Mouse (Mus musculus) embryonic facial prominence, embryonic 13.5 days (tissue): ENCODE measurements around the gene Diras2. TPM values are rescaled to one million over a fixed set of nuclear protein-coding genes. Genes with fewer than 3 reads are reported as not detected.

Experiments used
- ATAC-seq: fragments of 200-750 bp; cut with Nextera tagmentation; 2 replicates; pipeline ENCODE4 v1.8.0; 2017; ENCODE audit warnings: low read depth; ENCODE audit not compliant: insufficient number of reproducible peaks, insufficient read depth, low FRiP score, low TSS enrichment
- H3K27ac ChIP-seq: fragments of 300-500 bp; sonication (generic); 2 replicates; pipeline ENCODE4 v1.5.1; 2015; ENCODE audit warnings: moderate library complexity, mild to moderate bottlenecking, inconsistent platforms
- H3K27me3 ChIP-seq: fragments of 300-500 bp; sonication (generic); 2 replicates; pipeline ENCODE4 v1.6.1; 2015; ENCODE audit warnings: mild to moderate bottlenecking, inconsistent platforms
- H3K36me3 ChIP-seq: fragments of 300-500 bp; sonication (generic); 2 replicates; pipeline ENCODE4 v1.6.1; 2015; ENCODE audit warnings: mild to moderate bottlenecking, inconsistent platforms
- H3K4me1 ChIP-seq: fragments of 300-500 bp; sonication (generic); 2 replicates; pipeline ENCODE4 v1.6.1; 2015; ENCODE audit warnings: inconsistent platforms
- H3K4me2 ChIP-seq: fragments of 300-500 bp; sonication (generic); 2 replicates; pipeline ENCODE4 v1.6.1; 2015; ENCODE audit warnings: moderate library complexity, mild to moderate bottlenecking, inconsistent platforms
- H3K4me3 ChIP-seq: fragments of 300-500 bp; sonication (generic); 2 replicates; pipeline ENCODE4 v1.5.1; 2015; ENCODE audit warnings: mild to moderate bottlenecking, inconsistent platforms
- H3K9ac ChIP-seq: fragments of 300-500 bp; sonication (generic); 2 replicates; pipeline ENCODE4 v1.6.1; 2015; ENCODE audit warnings: mild to moderate bottlenecking, inconsistent platforms
- H3K9me3 ChIP-seq: fragments of 300-500 bp; sonication (generic); 2 replicates; pipeline ENCODE4 v1.6.1; 2016; ENCODE audit warnings: inconsistent platforms
- WGBS: fragments of 180-500 bp; shearing (Covaris S2); methylation state at CpG from one replicate; pipeline ENCODE4 v1.1.7; 2015; ENCODE audit warnings: mixed read lengths; 5-methylcytosine and 5-hydroxymethylcytosine counted together
- polyA plus RNA-seq: library from polyadenylated mRNA; unstranded; fragments of >200 nt; fragmentation: Nextera tagmentation; extraction: Ambion mirVana; gene quantifications from 2 replicates; pipeline ENCODE4 v1.2.1, GENCODE M21; 2015

The Diras2 gene
- 0.67 and 0.84 TPM in 2 replicates for polyA plus RNA-seq

DNA sequence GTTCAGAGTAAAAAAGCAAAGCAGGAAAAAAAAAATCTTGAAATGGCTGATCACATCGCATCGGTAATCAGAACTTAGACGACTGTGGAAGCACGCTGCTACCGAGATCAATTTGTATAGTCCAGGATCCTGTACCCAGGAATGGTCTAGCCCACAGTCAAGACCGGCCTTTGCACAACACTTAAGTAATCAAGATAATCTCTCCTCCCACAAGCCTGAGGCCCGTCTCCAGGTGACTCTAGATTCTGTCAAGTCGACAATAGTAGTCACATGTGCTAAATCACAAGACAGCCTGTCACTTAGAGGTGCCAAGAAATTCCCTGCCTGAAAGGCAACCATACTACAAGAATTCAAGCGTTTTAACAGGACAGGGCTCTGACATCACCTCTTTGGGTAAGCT is at the start of gene Diras2:
Gene Diras2 (minus strand): TSS at position 159 of the 400 bp plus-strand sequence.
- H3K27me3 ChIP-seq, result peaks cover 41% of the 10 kb centered on the region
- no peaks in the 10 kb centered on the region for H3K36me3 ChIP-seq
- H3K9me3 ChIP-seq, result no peaks in the 10 kb centered on the region
- 42% methylated on average over 9 of the region's 9 CpGs for WGBS
- peak within 1 kb of the TSS; percentile 69 for H3K9ac ChIP-seq
- H3K27ac ChIP-seq, result no peak within 1 kb of the TSS
- ATAC-seq, result no peak
- peak within 1 kb of the TSS; percentile 99 for H3K4me2 ChIP-seq
- H3K4me3 ChIP-seq, result peak within 1 kb of the TSS; percentile 54
- H3K4me1 ChIP-seq, result peaks cover 6% of the 10 kb centered on the region

DNA sequence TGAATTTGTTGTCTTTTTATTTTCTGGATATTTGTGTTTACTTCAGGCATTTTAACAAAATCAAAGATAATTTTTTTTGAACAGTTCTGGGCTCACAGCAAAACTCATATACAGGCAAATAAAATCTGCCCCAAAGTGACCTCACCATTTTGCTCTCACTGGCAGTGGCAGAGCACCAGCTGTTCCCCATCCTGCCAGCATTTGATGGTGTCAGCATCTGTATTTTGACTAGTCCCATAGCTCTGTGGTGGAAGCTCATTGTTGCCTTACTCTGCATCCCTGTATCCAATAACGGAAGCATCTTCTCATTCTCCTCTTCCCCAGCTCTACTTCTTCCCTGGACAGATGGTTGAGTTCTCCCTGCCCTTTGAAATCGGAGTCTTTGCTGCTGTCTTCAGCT is 47.7 kb upstream of the Diras2 start:
- Histone ChIP-seq H3K9ac (no peak overlapping the region), H3K36me3 (no peaks in the 10 kb centered on the region), H3K27ac (no peak overlapping the region), H3K4me2 (no peak overlapping the region), H3K4me3 (no peak overlapping the region), H3K4me1 (peaks cover 12% of the 10 kb centered on the region), H3K9me3 (no peaks in the 10 kb centered on the region), H3K27me3 (peaks cover 20% of the 10 kb centered on the region)
- ATAC-seq, result no peak
- WGBS, result 66% methylated on average over 2 of the region's 2 CpGs

GRCm38 (mm10) chr13:52577939-52578338 is 46.9 kb upstream of the Diras2 start:
- no peak overlapping the region for H3K9ac ChIP-seq
- no peak for ATAC-seq
- peaks cover 12% of the 10 kb centered on the region for H3K4me1 ChIP-seq
- no peaks in the 10 kb centered on the region for H3K36me3 ChIP-seq
- no peak overlapping the region for H3K27ac ChIP-seq
- WGBS, result 41% methylated on average over 4 of the region's 4 CpGs
- H3K4me2 ChIP-seq, result no peak overlapping the region
- no peaks in the 10 kb centered on the region for H3K9me3 ChIP-seq
- no peak overlapping the region for H3K4me3 ChIP-seq
- peaks cover 18% of the 10 kb centered on the region for H3K27me3 ChIP-seq

- H3K4me1 ChIP-seq, result peaks cover 12% of the 10 kb centered on the region
- no peak overlapping the region for H3K9ac ChIP-seq
- WGBS, result 72% methylated on average over 3 of the region's 3 CpGs
- H3K9me3 ChIP-seq, result no peaks in the 10 kb centered on the region
- no peak overlapping the region for H3K27ac ChIP-seq
- no peak overlapping the region for H3K4me3 ChIP-seq
- peaks cover 12% of the 10 kb centered on the region for H3K27me3 ChIP-seq
- no peak overlapping the region for H3K4me2 ChIP-seq
- H3K36me3 ChIP-seq, result no peaks in the 10 kb centered on the region
- ATAC-seq, result no peak
Measured at GRCm38 (mm10) chr13:52577326-52577920, 46.3 kb upstream of the Diras2 start.

DNA sequence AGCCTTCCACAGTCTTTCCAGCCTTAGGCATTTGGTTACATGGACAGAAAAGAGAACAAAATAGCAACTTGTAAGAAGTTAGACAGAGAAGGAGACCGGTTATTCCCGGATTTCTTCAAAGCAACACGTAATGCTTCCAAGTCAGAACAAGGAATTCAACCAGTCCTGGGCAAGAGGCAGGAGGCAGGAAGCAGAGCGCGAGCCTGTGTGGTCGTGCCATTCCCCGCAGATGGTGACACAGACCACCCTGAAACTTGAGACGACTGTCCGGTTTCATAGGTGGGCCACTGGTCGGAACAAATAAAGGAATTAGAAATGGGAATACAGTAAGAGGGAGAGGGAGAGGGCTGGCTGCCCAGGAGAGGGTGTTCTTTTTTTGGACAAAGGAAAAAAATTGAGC is 45.8 kb upstream of the Diras2 start:
- Histone ChIP-seq H3K36me3 (no peaks in the 10 kb centered on the region), H3K27me3 (peaks cover 11% of the 10 kb centered on the region), H3K27ac (no peak overlapping the region), H3K9me3 (no peaks in the 10 kb centered on the region), H3K4me1 (peaks cover 12% of the 10 kb centered on the region), H3K4me2 (no peak overlapping the region), H3K9ac (no peak overlapping the region), H3K4me3 (no peak overlapping the region)
- ATAC-seq, result no peak
- 29% methylated on average over 10 of the region's 10 CpGs for WGBS

DNA sequence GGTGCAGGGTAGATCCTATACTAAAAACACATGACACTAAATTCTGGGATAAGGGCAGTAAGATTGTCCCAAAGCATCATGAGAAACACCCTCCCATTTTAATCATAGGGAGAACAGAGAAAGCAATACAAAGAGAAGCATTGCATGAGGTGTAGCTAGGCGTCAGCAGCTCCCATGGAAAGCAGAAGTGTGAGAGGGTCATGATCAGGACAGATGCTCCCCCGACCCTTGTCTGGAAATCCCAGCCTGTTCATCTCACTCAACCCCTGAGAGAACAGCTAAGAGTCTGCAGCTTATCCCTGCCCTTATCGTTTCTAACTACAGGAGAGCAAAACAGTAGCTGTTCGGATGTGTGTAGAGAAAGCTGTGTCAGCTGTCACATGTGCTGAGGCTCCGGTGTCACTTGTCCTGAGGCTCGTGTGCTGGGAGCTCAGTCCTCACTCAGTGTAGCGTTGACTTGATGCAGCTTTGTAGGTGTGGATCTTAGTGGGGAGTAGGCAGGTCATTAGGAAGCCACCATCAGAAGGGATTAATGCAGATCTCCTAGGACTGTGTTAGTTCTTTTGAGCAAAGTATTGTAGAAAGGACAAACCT is 45.0 kb upstream of the Diras2 start:
- no peak overlapping the region for H3K4me3 ChIP-seq
- no peak for ATAC-seq
- no peaks in the 10 kb centered on the region for H3K36me3 ChIP-seq
- H3K4me1 ChIP-seq, result peaks cover 12% of the 10 kb centered on the region
- WGBS, result 58% methylated on average over 7 of the region's 7 CpGs
- no peak overlapping the region for H3K9ac ChIP-seq
- H3K27ac ChIP-seq, result no peak overlapping the region
- no peak overlapping the region for H3K4me2 ChIP-seq
- H3K27me3 ChIP-seq, result peaks cover 11% of the 10 kb centered on the region
- no peaks in the 10 kb centered on the region for H3K9me3 ChIP-seq

DNA sequence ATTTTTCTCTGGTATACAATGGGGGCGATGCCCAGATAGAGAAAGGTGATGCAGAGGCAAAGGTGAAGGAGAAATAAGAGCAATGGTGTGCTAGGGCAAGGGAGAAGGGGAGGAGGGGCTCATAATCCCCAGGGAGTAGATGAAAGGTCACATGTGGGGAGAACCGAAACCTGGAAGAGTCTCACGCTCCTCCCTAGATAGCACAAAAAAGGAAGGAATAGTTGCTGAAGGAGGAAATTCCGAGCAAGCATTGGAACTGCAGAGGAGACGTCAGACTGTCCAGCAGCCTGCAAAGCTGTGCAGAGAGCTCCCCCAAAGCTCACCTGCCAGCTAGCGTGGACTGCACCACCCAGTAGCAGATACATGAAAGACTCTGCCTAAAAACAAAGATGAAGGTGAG is 44.4 kb upstream of the Diras2 start:
- WGBS, result 83% methylated on average over 6 of the region's 6 CpGs
- H3K4me2 ChIP-seq, result no peak overlapping the region
- peaks cover 11% of the 10 kb centered on the region for H3K27me3 ChIP-seq
- no peak overlapping the region for H3K9ac ChIP-seq
- no peaks in the 10 kb centered on the region for H3K36me3 ChIP-seq
- ATAC-seq, result no peak
- no peak overlapping the region for H3K27ac ChIP-seq
- no peaks in the 10 kb centered on the region for H3K9me3 ChIP-seq
- H3K4me3 ChIP-seq, result no peak overlapping the region
- peaks cover 12% of the 10 kb centered on the region for H3K4me1 ChIP-seq

GRCm38 (mm10) chr13:52574311-52574710 is 43.2 kb upstream of the Diras2 start:
- peaks cover 11% of the 10 kb centered on the region for H3K27me3 ChIP-seq
- H3K4me2 ChIP-seq, result no peak overlapping the region
- 73% methylated on average over 2 of the region's 2 CpGs for WGBS
- H3K36me3 ChIP-seq, result no peaks in the 10 kb centered on the region
- no peak overlapping the region for H3K27ac ChIP-seq
- no peak overlapping the region for H3K4me3 ChIP-seq
- H3K4me1 ChIP-seq, result peaks cover 14% of the 10 kb centered on the region
- no peaks in the 10 kb centered on the region for H3K9me3 ChIP-seq
- H3K9ac ChIP-seq, result no peak overlapping the region
- ATAC-seq, result no peak

GRCm38 (mm10) chr13:52572451-52573446 is 41.7 kb upstream of the Diras2 start:
- Histone ChIP-seq H3K4me1 (peaks cover 14% of the 10 kb centered on the region), H3K4me2 (no peak overlapping the region), H3K27ac (no peak overlapping the region), H3K9me3 (no peaks in the 10 kb centered on the region), H3K4me3 (no peak overlapping the region), H3K27me3 (peaks cover 11% of the 10 kb centered on the region), H3K9ac (no peak overlapping the region), H3K36me3 (no peaks in the 10 kb centered on the region)
- ATAC-seq, result no peak
- 72% methylated on average over 9 of the region's 9 CpGs for WGBS

DNA sequence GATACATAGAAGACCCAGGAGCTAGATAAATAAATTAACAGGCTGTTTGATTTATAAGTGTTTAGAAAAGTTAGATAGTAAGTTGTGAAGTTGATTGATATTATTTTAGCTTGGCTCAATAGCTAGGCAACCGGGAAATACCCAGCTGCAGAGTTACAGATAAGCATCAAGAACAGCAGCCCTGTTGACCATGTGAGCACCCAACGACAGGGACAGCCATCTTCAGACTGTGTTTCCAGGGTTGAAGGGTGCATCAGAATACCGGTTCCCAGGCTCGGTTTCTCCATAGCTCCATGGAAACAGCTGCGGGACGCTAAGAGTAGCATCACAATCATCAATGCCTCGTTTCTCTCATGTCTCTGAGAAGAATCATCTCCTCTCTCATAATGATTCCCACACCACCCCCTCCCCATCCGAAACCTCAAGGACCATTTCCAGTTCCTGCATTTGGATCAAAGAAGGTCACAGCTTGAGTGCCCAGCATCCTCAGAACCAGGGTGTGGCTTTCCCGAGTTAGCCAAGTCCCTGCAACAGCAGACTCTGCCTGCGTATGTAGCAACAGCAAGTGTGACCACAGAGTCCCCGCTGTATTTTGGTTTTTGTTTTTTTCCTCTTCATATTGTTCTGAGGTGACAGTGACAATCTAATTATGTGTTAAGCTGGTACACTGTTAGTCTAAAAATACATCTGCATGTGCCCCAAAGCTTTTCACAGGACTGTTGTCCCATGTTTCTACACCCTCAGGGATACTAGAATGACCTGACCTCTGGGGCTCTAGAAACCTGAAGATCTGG is 40.7 kb upstream of the Diras2 start:
- H3K27ac ChIP-seq, result no peak overlapping the region
- peaks cover 7% of the 10 kb centered on the region for H3K27me3 ChIP-seq
- peaks cover 8% of the 10 kb centered on the region; the same call in 1 of the 2 replicates for H3K4me1 ChIP-seq
- H3K9me3 ChIP-seq, result no peaks in the 10 kb centered on the region
- 80% methylated on average over 11 of the region's 11 CpGs for WGBS
- no peak for ATAC-seq
- H3K4me2 ChIP-seq, result no peak overlapping the region
- H3K36me3 ChIP-seq, result no peaks in the 10 kb centered on the region
- no peak overlapping the region for H3K4me3 ChIP-seq
- no peak overlapping the region for H3K9ac ChIP-seq

DNA sequence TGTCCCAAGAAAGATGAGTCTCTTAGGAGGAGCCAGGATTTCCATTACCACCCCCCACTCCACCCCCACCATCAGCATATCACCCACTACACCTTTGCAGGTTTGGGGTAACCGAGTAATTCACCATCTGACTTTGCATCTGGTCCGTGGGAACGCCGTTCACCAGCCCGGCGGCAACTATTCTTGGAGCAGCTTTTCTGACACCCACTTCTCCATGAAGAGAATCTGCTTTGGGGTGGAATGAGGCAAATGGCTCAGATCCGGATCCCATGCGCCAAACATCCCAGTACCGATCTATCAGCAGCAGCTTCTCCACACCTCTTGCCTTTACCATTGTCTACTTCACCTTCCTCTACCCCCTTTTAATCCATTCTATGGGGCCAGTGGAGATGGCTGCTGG is 39.2 kb upstream of the Diras2 start:
- H3K36me3 ChIP-seq, result no peaks in the 10 kb centered on the region
- 86% methylated on average over 9 of the region's 9 CpGs for WGBS
- no peaks in the 10 kb centered on the region for H3K9me3 ChIP-seq
- peaks cover 3% of the 10 kb centered on the region; the same call in 1 of the 2 replicates for H3K4me1 ChIP-seq
- ATAC-seq, result no peak
- no peaks in the 10 kb centered on the region for H3K27me3 ChIP-seq
- no peak overlapping the region for H3K4me3 ChIP-seq
- no peak overlapping the region for H3K9ac ChIP-seq
- no peak overlapping the region for H3K27ac ChIP-seq
- H3K4me2 ChIP-seq, result no peak overlapping the region
